Mouse (Mus musculus) myocyte (in vitro differentiated cells): ENCODE data around the gene Anks3.

Experiments used
- MAX ChIP-seq: IDR thresholded peaks from one replicate; pipeline ENCODE4 v1.6.1; 2011; ENCODE audit warnings: low read depth, mild to moderate bottlenecking, control low read depth
- POLR2A ChIP-seq: IDR thresholded peaks from one replicate; pipeline ENCODE4 v1.6.1; 2011; ENCODE audit warnings: low read depth, mild to moderate bottlenecking, control low read depth, moderate library complexity; ENCODE audit not compliant: insufficient read length
- SRF ChIP-seq: IDR thresholded peaks from one replicate; pipeline ENCODE4 v1.6.1; 2011; ENCODE audit warnings: low read depth; ENCODE audit not compliant: control insufficient read depth, insufficient read length
- TCF12 ChIP-seq: IDR thresholded peaks from one replicate; pipeline ENCODE4 v1.6.1; 2011; ENCODE audit warnings: mild to moderate bottlenecking, control low read depth; ENCODE audit not compliant: poor library complexity, insufficient read depth, severe bottlenecking
- TCF3 ChIP-seq: IDR thresholded peaks from one replicate; pipeline ENCODE4 v1.6.1; 2011; ENCODE audit warnings: low read depth, control low read depth; ENCODE audit not compliant: insufficient read length

- no peak for TF ChIP-seq MAX
- no peak for TF ChIP-seq POLR2A
- TF ChIP-seq TCF3: peak; percentile 62
- no peak for TF ChIP-seq SRF
- peak; percentile 34 for TF ChIP-seq TCF12
Observed at GRCm38 (mm10) chr16:4923996-4924395, 40.0 kb downstream of the Anks3 start.
